Mouse (Mus musculus) heart, postnatal 0 days (tissue): ENCODE data around the gene Olfr805.

Source experiments
- CTCF ChIP-seq: IDR thresholded peaks from 2 replicates; pipeline ENCODE4 v1.5.1; 2016; ENCODE audit warnings: antibody characterized with exemption, control low read depth, low read depth
- EP300 ChIP-seq: IDR thresholded peaks from 2 replicates; pipeline ENCODE4 v1.6.1; 2016; ENCODE audit warnings: antibody characterized with exemption, low read depth

DNA sequence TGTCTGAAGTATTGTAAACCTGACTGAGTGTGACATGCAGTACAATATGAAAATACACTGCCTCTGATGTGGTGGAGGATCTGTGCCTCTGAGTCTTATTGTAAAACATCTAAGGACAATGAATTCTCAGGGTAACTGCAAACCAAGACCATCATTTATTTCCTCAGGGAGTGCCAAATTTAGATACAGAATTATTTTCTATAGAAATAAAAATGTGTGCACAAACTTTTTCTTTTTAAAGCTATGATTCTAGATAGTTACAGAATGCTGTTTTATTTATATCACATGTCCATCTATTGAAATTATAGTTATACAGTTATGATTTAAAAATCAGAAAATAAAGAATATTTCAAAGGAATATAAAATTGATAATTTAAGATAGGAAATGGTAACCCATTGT lies 12.6 kb upstream of the Olfr805 start, which contains the start of gene Olfr806:
- no peak for TF ChIP-seq CTCF
- no peak for TF ChIP-seq EP300
